In the genomic region with DNA sequence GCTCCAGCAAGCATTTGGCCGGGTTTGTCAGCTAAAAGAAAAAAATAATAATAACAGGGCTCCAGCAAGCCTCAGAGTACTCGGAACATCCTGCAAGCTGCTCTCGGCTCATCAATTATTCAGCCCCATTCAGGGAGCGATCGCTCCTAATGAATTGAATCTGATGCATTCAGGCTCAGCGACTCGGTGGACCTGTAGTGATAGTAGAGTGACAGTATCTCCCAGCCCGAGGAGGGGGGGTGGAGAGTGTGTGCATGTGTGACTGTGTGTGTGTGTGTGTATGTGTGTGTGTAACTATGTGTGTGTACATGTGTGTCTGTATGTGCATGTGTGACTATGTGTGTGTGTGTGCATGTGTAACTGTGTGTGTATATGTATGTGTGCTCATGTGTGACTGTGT, we compare ENCODE assay signal across 11 mouse cellular contexts.
DNase-seq lines count a peak whose midpoint lies in the region; ATAC-seq and TF ChIP-seq lines count a peak whose summit lies in the region.
"Had no signal": no experiment of that assay in that cellular context is flagged by ENCODE, and none has a peak within 500 bp of the region (broad histone marks: within the 10 kb centered on the region; RNA-seq: fewer than 3 reads in every experiment).

No protein-coding gene starts in this region.

- TF ChIP-seq POLR2A in olfactory bulb, adult 2 months (IDR thresholded peaks at IDR 0.05; ENCODE audit: insufficient read depth, low read depth, low read length) = no peak

- 16% methylated on average over 8 of the region's 8 CpGs for WGBS in forebrain, embryonic 12.5 days
- 77% methylated on average over 8 of the region's 8 CpGs for whole genome bisulfite sequencing in limb, embryonic 15.5 days
- WGBS in olfactory bulb, adult 2 months = 19% methylated on average over 8 of the region's 8 CpGs
- 62% methylated on average over 8 of the region's 8 CpGs for WGBS in lung, postnatal 0 days

- intact Hi-C loops in heart, postnatal 10 days (cut with DNase I) = no loop called here

- peak overlapping the region; percentile 30 for H3K4me2 ChIP-seq in forebrain, embryonic 12.5 days
- H3K4me2 ChIP-seq in limb, embryonic 15.5 days = no peak overlapping the region
- H3K4me2 ChIP-seq in lung, postnatal 0 days (replicated peaks; ENCODE audit: low read depth, low read length) = no peak overlapping the region

- H3K27me3 ChIP-seq in forebrain, embryonic 12.5 days = no peaks in the 10 kb centered on the region
- H3K27me3 ChIP-seq in limb, embryonic 15.5 days = no peaks in the 10 kb centered on the region
- H3K27me3 ChIP-seq in lung, postnatal 0 days (replicated peaks; ENCODE audit: insufficient read depth, low read length) = no peaks in the 10 kb centered on the region

- TF ChIP-seq EP300 in lung, postnatal 0 days (IDR thresholded peaks at IDR 0.05) = no peak

- DNase-seq in embryo, embryonic 11 days = peak; percentile 39
- no peak for DNase-seq in embryo, embryonic 10 days (ENCODE audit: low spot score)
- DNase-seq in lung, postnatal 36 days = no peak
- DNase-seq in lung, postnatal 0 days (ENCODE audit: low spot score) = no peak
- no peak for DNase-seq in heart, postnatal 10 days
- DNase-seq: adrenal gland, postnatal 10 days; cerebellum, adult 9-11 months; heart, adult 11 months had no signal

- peak overlapping the region; percentile 36; the same call in 1 of the 2 replicates for H3K9ac ChIP-seq in forebrain, embryonic 12.5 days
- no peak overlapping the region for H3K9ac ChIP-seq in limb, embryonic 15.5 days
- no peak overlapping the region for H3K9ac ChIP-seq in lung, postnatal 0 days (replicated peaks; ENCODE audit: low read depth)

- no peaks in the 10 kb centered on the region for H3K36me3 ChIP-seq in forebrain, embryonic 12.5 days (replicated peaks)
- H3K36me3 ChIP-seq in limb, embryonic 15.5 days = no peaks in the 10 kb centered on the region
- no peaks in the 10 kb centered on the region for H3K36me3 ChIP-seq in lung, postnatal 0 days (ENCODE audit: insufficient read depth, low read length)

- no peak for TF ChIP-seq CTCF in olfactory bulb, adult 2 months (IDR thresholded peaks at IDR 0.05; ENCODE audit: insufficient read depth, low read depth, low read length)
- no peak for TF ChIP-seq CTCF in lung, postnatal 0 days (IDR thresholded peaks at IDR 0.05)

- peak overlapping the region; percentile 93 for H3K27ac ChIP-seq in forebrain, embryonic 12.5 days
- peak overlapping the region; percentile 88; the same call in 1 of the 2 replicates for H3K27ac ChIP-seq in limb, embryonic 15.5 days
- peak overlapping the region; percentile 27 for H3K27ac ChIP-seq in olfactory bulb, adult 2 months (ENCODE audit: insufficient read depth, low read depth, low read length)
- H3K27ac ChIP-seq in lung, postnatal 0 days (ENCODE audit: low read length) = no peak overlapping the region

- peak; percentile 82 for ATAC-seq in forebrain, embryonic 12.5 days (ENCODE audit: low FRiP score)
- ATAC-seq in limb, embryonic 15.5 days (ENCODE audit: insufficient number of reproducible peaks, low FRiP score, low TSS enrichment, low read depth) = no peak
- ATAC-seq in lung, postnatal 0 days = no peak

- H3K4me3 ChIP-seq in forebrain, embryonic 12.5 days (replicated peaks) = no peak overlapping the region
- no peak overlapping the region for H3K4me3 ChIP-seq in limb, embryonic 15.5 days
- no peak overlapping the region for H3K4me3 ChIP-seq in olfactory bulb, adult 2 months (ENCODE audit: insufficient read depth, low read depth, low read length)
- H3K4me3 ChIP-seq in lung, postnatal 0 days (ENCODE audit: low read depth, low read length) = no peak overlapping the region

- H3K4me1 ChIP-seq in forebrain, embryonic 12.5 days = peaks cover 52% of the 10 kb centered on the region
- H3K4me1 ChIP-seq in limb, embryonic 15.5 days = peaks cover 17% of the 10 kb centered on the region
- peaks cover 43% of the 10 kb centered on the region for H3K4me1 ChIP-seq in olfactory bulb, adult 2 months (ENCODE audit: control insufficient read depth, insufficient read depth, low read length)
- H3K4me1 ChIP-seq in lung, postnatal 0 days (ENCODE audit: insufficient read depth, low read depth, low read length) = no peaks in the 10 kb centered on the region

- no peaks in the 10 kb centered on the region for H3K9me3 ChIP-seq in forebrain, embryonic 12.5 days
- no peaks in the 10 kb centered on the region for H3K9me3 ChIP-seq in limb, embryonic 15.5 days
- H3K9me3 ChIP-seq in lung, postnatal 0 days (ENCODE audit: low read length) = no peaks in the 10 kb centered on the region
